Mouse (Mus musculus): ENCODE data around the gene Zkscan6. TPM values are rescaled to one million over a fixed set of nuclear protein-coding genes. Genes with fewer than 3 reads are reported as not detected.

Zkscan6 gene
- polyA plus RNA-seq, 1 experiment from 2014 or later: 5.2 TPM

DNA sequence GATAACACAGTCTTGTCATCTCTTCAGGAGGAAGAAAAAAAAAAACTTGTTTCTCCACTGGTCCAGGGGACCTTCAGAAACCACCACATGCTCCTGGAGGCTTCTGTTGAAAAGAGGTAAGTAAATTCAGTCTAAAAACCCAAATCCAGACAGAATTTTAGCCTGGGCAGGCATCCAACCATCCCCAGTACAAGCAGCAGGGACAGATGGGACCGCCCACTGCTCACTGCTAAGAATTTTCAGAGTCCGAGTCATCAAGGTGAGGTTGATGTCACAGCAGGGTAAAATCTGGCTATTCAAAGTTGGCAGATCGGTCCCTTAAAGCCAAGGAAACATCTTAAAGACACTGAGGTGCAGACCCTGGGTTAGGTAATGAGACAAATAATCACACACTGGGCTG, 5.1 kb upstream of the Zkscan6 start:
- 55% methylated on average over 3 of the region's 3 CpGs for WGBS (ENCODE audit: insufficient replicate concordance)
- Histone ChIP-seq H3K4me1 (ENCODE audit: control insufficient read depth, low read depth, low read length) (peaks cover 7% of the 10 kb centered on the region), H3K36me3 (ENCODE audit: control insufficient read depth, insufficient read depth) (no peaks in the 10 kb centered on the region), H3K27ac (ENCODE audit: low read length) (no peak overlapping the region), H3K4me3 (ENCODE audit: low read depth, low read length) (no peak overlapping the region), H3K9ac (ENCODE audit: low read depth, low read length) (no peak overlapping the region), H3K27me3 (ENCODE audit: control insufficient read depth, insufficient read depth, low read depth, low read length) (no peaks in the 10 kb centered on the region), H3K4me2 (ENCODE audit: low read depth, low read length) (no peak overlapping the region), H3K9me3 (replicated peaks; ENCODE audit: control insufficient read depth, low read length) (no peaks in the 10 kb centered on the region)
- no peak for ATAC-seq (ENCODE audit: low read depth)

DNA sequence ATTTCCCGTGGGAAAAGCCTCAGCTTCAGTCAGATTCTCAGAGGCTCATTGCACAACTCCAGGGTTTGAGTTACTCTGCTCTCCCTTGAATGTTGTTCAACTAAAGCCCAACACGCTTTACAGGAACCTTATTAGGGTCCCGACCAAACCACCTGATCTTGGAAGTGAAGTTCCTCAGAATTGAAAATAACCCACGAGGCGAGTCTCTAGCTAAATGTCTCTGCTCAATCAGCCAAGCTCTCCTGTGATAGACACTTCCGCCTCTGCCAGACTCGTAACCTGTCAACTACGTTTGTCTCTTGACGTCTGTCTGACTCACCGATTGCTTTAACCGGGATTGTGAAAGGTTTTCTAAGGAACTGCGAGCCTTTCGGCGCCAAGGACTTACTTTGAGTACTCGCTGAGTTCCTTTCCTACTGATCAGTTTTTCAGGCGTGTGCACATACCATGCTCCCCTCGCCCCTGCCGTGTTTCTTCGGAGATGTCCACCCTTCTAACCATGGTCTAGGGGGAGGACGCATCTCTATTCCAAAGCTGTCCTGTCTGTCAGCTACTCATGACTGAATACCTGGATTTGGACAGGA, 562 bp upstream of the Zkscan6 start:
- Histone ChIP-seq H3K27me3 (ENCODE audit: control insufficient read depth, insufficient read depth, low read depth, low read length) (no peaks in the 10 kb centered on the region), H3K4me3 (ENCODE audit: low read depth, low read length) (peak overlapping the region; percentile 89), H3K4me2 (ENCODE audit: low read depth, low read length) (peak overlapping the region; percentile 94), H3K27ac (ENCODE audit: low read length) (peak overlapping the region; percentile 97), H3K36me3 (ENCODE audit: control insufficient read depth, insufficient read depth) (no peaks in the 10 kb centered on the region), H3K9ac (ENCODE audit: low read depth, low read length) (peak overlapping the region; percentile 79), H3K9me3 (replicated peaks; ENCODE audit: control insufficient read depth, low read length) (no peaks in the 10 kb centered on the region), H3K4me1 (ENCODE audit: control insufficient read depth, low read depth, low read length) (peaks cover 11% of the 10 kb centered on the region)
- peak; percentile 31 for ATAC-seq (ENCODE audit: low read depth)
- WGBS (ENCODE audit: insufficient replicate concordance): under 1% methylated on average over 20 of the region's 20 CpGs

DNA sequence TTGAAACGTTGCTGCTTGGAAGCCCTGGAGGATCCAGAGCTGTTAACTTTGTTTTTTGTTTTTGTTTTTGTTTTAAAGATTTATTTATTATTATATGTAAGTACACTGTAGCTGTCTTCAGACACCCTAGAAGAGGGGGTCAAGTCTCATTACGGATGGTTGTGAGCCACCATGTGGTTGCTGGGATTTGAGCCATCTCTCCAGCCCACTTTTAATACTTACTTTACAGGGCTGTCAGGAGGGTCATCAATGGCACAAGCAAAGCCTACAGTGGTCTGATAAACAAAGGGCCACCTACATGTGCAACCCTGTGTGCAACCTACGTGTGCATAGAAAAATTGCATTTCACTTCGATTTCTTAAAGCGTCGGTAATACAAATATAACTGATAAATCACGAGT, 626 bp downstream of the Zkscan6 start:
- Histone ChIP-seq H3K9me3 (replicated peaks; ENCODE audit: control insufficient read depth, low read length) (no peaks in the 10 kb centered on the region), H3K36me3 (ENCODE audit: control insufficient read depth, insufficient read depth) (no peaks in the 10 kb centered on the region), H3K4me2 (ENCODE audit: low read depth, low read length) (peak overlapping the region; percentile 94), H3K9ac (ENCODE audit: low read depth, low read length) (peak overlapping the region; percentile 83), H3K4me3 (ENCODE audit: low read depth, low read length) (peak overlapping the region; percentile 89), H3K4me1 (ENCODE audit: control insufficient read depth, low read depth, low read length) (peaks cover 11% of the 10 kb centered on the region), H3K27me3 (ENCODE audit: control insufficient read depth, insufficient read depth, low read depth, low read length) (no peaks in the 10 kb centered on the region), H3K27ac (ENCODE audit: low read length) (peak overlapping the region; percentile 97)
- no peak for ATAC-seq (ENCODE audit: low read depth)
- WGBS (ENCODE audit: insufficient replicate concordance): 38% methylated on average over 7 of the region's 7 CpGs

DNA sequence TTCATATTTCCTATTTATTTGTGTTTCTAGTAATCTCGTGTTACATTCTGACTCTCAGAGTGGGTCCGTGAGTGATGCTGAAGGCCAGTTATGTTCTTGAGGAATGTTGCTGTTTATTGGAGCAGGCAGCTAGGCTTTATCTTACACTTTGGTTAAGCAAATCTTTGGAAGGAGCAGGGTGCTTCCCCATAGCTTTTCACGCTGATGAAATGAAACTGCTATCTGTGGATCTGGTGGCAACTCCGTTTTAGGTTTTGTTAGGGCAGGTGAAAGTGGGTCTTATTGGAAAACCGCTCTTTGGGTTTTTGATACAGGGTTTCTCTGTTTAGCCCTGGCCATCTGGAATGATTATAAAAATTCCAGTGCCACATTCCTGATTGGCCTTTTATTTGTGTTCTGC, 5.1 kb downstream of the Zkscan6 start:
- no peak for ATAC-seq (ENCODE audit: low read depth)

DNA sequence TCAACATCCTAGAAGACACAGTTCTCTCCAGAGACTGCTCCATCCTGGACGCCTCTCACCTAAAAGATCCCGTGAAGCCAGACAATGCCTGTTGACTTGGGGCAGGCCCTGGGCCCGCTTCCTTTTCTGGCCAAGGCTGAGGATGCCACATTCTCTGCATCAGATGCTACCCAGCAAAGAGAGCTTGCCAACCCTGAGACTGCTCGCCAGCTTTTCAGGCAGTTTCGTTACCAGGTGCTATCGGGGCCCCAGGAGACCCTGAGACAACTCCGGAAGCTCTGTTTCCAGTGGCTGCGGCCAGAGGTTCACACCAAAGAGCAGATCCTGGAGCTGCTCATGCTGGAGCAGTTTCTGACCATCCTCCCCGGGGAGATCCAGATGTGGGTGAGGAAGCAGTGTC, 7.4 kb downstream of the Zkscan6 start:
- ATAC-seq (ENCODE audit: low read depth): no peak
- Histone ChIP-seq H3K9ac (ENCODE audit: low read depth, low read length) (no peak overlapping the region), H3K9me3 (replicated peaks; ENCODE audit: control insufficient read depth, low read length) (no peaks in the 10 kb centered on the region), H3K27ac (ENCODE audit: low read length) (no peak overlapping the region), H3K36me3 (ENCODE audit: control insufficient read depth, insufficient read depth) (peaks cover 5% of the 10 kb centered on the region; the same call in 1 of the 2 replicates), H3K4me1 (ENCODE audit: control insufficient read depth, low read depth, low read length) (no peaks in the 10 kb centered on the region), H3K27me3 (ENCODE audit: control insufficient read depth, insufficient read depth, low read depth, low read length) (no peaks in the 10 kb centered on the region), H3K4me2 (ENCODE audit: low read depth, low read length) (no peak overlapping the region), H3K4me3 (ENCODE audit: low read depth, low read length) (no peak overlapping the region)
- WGBS (ENCODE audit: insufficient replicate concordance): 83% methylated on average over 9 of the region's 9 CpGs

More for the DNA sequence above, 5.1 kb downstream of the Zkscan6 start:
- 64% methylated on average over 5 of the region's 5 CpGs for WGBS (ENCODE audit: insufficient replicate concordance)
- Histone ChIP-seq H3K4me3 (ENCODE audit: low read depth, low read length) (no peak overlapping the region), H3K27me3 (ENCODE audit: control insufficient read depth, insufficient read depth, low read depth, low read length) (no peaks in the 10 kb centered on the region), H3K27ac (ENCODE audit: low read length) (no peak overlapping the region), H3K9me3 (replicated peaks; ENCODE audit: control insufficient read depth, low read length) (no peaks in the 10 kb centered on the region), H3K36me3 (ENCODE audit: control insufficient read depth, insufficient read depth) (peaks cover 5% of the 10 kb centered on the region; the same call in 1 of the 2 replicates), H3K9ac (ENCODE audit: low read depth, low read length) (no peak overlapping the region), H3K4me1 (ENCODE audit: control insufficient read depth, low read depth, low read length) (peaks cover 4% of the 10 kb centered on the region; the same call in 1 of the 2 replicates), H3K4me2 (ENCODE audit: low read depth, low read length) (no peak overlapping the region)

DNA sequence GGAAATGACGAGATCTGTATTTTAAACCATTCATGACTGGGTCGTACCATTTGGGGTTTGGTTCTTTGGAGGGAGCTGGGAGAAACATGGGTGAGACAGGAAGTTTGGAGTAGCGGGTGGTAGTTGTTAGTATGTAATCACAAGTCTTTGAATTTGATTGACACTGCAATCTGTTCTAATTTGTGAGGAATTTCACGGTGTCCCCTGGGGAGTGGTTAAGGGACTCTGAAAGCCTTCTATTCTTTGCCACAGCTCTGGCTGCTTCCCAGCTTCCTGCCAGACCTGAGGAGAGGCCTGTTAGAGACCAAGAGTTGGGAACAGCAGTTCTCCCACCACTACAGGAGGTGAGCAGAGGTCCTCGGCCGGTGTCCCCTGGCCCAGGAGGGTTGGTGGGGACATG, 9.3 kb downstream of the Zkscan6 start:
- peaks cover 5% of the 10 kb centered on the region; the same call in 1 of the 2 replicates for H3K36me3 ChIP-seq (ENCODE audit: control insufficient read depth, insufficient read depth)

DNA sequence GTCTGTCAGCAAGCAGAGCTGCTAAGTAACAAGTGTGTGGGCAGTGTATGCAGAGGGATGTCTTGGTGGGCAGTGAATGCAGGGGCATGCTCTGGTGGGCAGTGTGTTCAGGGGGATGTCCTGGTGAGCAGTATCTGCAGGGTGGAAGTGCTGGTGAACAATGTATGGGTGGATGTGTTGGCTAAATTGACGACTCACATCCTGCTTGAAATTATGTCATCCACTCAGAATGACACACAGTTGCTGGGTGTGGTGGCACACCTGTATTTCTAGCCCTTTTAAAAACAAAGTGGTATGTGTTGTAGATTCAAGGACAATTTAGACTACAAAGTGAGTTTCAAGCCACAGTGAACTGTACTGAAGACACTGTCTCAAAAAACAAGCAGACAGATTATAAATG, 11.2 kb downstream of the Zkscan6 start:
- no peak overlapping the region for H3K9ac ChIP-seq (ENCODE audit: low read depth, low read length)
- WGBS (ENCODE audit: insufficient replicate concordance): 43% methylated on average over 1 of the region's 1 CpGs
- ATAC-seq (ENCODE audit: low read depth): no peak
- H3K9me3 ChIP-seq (replicated peaks; ENCODE audit: control insufficient read depth, low read length): no peaks in the 10 kb centered on the region
- no peak overlapping the region for H3K4me2 ChIP-seq (ENCODE audit: low read depth, low read length)
- H3K27me3 ChIP-seq (ENCODE audit: control insufficient read depth, insufficient read depth, low read depth, low read length): no peaks in the 10 kb centered on the region
- H3K36me3 ChIP-seq (ENCODE audit: control insufficient read depth, insufficient read depth): peaks cover 8% of the 10 kb centered on the region; the same call in 1 of the 2 replicates
- no peak overlapping the region for H3K27ac ChIP-seq (ENCODE audit: low read length)
- no peak overlapping the region for H3K4me3 ChIP-seq (ENCODE audit: low read depth, low read length)
- H3K4me1 ChIP-seq (ENCODE audit: control insufficient read depth, low read depth, low read length): no peaks in the 10 kb centered on the region

More for the DNA sequence above, 9.3 kb downstream of the Zkscan6 start:
- Histone ChIP-seq H3K4me1 (ENCODE audit: control insufficient read depth, low read depth, low read length) (no peaks in the 10 kb centered on the region), H3K27ac (ENCODE audit: low read length) (no peak overlapping the region), H3K4me3 (ENCODE audit: low read depth, low read length) (no peak overlapping the region), H3K4me2 (ENCODE audit: low read depth, low read length) (no peak overlapping the region), H3K9me3 (replicated peaks; ENCODE audit: control insufficient read depth, low read length) (no peaks in the 10 kb centered on the region), H3K27me3 (ENCODE audit: control insufficient read depth, insufficient read depth, low read depth, low read length) (no peaks in the 10 kb centered on the region), H3K9ac (ENCODE audit: low read depth, low read length) (no peak overlapping the region)
- 74% methylated on average over 6 of the region's 6 CpGs for WGBS (ENCODE audit: insufficient replicate concordance)
- no peak for ATAC-seq (ENCODE audit: low read depth)

DNA sequence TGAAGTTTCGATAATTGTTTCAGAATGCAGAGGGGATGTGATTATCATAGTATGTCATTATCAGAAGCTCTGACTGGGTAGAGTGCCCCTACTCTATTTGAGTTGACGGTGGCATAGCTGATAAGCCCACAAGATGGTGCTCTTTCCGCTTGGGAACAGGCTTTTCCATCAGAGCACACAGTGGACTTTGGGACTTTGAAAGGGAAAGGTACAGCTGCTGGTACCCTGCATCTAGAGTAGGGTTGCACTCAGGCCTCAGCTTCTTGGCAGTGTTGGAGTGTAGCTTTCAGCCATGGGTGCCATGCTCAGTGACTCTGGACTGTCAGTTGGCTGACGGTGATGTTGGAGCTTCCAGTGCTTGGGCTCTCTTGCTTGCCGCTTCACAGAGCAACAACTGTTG, 13.3 kb downstream of the Zkscan6 start:
- Histone ChIP-seq H3K9ac (ENCODE audit: low read depth, low read length) (no peak overlapping the region), H3K4me2 (ENCODE audit: low read depth, low read length) (no peak overlapping the region), H3K9me3 (replicated peaks; ENCODE audit: control insufficient read depth, low read length) (no peaks in the 10 kb centered on the region), H3K4me1 (ENCODE audit: control insufficient read depth, low read depth, low read length) (no peaks in the 10 kb centered on the region), H3K27me3 (ENCODE audit: control insufficient read depth, insufficient read depth, low read depth, low read length) (no peaks in the 10 kb centered on the region), H3K27ac (ENCODE audit: low read length) (no peak overlapping the region), H3K36me3 (ENCODE audit: control insufficient read depth, insufficient read depth) (peaks cover 8% of the 10 kb centered on the region; the same call in 1 of the 2 replicates), H3K4me3 (ENCODE audit: low read depth, low read length) (no peak overlapping the region)
- 66% methylated on average over 5 of the region's 5 CpGs for WGBS (ENCODE audit: insufficient replicate concordance)
- ATAC-seq (ENCODE audit: low read depth): no peak

DNA sequence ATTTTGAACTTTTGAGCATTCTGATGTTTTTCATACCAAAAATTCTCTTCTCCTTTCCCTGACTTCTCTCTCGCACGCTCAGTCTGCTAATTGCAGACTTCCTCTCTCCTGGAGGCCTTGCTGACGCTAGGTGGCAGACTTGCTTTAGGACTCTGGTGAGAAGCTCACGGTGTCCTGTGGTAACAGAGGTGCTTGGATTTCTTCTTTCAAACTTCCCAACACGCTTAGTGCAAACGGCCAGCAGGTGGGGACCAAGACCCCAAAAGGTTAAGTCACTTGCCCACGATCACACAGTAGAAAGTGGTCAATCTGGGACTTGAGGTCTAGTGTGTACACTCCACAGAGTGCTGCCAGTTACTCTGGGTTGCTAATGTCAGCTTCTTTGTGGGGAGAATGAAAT, 13.9 kb downstream of the Zkscan6 start:
- WGBS (ENCODE audit: insufficient replicate concordance): 28% methylated on average over 7 of the region's 7 CpGs
- Histone ChIP-seq H3K27ac (ENCODE audit: low read length) (no peak overlapping the region), H3K9ac (ENCODE audit: low read depth, low read length) (no peak overlapping the region), H3K4me1 (ENCODE audit: control insufficient read depth, low read depth, low read length) (no peaks in the 10 kb centered on the region), H3K27me3 (ENCODE audit: control insufficient read depth, insufficient read depth, low read depth, low read length) (no peaks in the 10 kb centered on the region), H3K4me2 (ENCODE audit: low read depth, low read length) (no peak overlapping the region), H3K9me3 (replicated peaks; ENCODE audit: control insufficient read depth, low read length) (no peaks in the 10 kb centered on the region), H3K4me3 (ENCODE audit: low read depth, low read length) (no peak overlapping the region), H3K36me3 (ENCODE audit: control insufficient read depth, insufficient read depth) (peaks cover 6% of the 10 kb centered on the region; the same call in 1 of the 2 replicates)
- no peak for ATAC-seq (ENCODE audit: low read depth)
